Mouse (Mus musculus) ES-CJ7 (cell line): ENCODE measurements around the gene Iqck.

Experiments used
- DNase-seq: peaks from one replicate; pipeline ENCODE4 v3.0.0; 2011; ENCODE audit warnings: low read depth, low spot score

Gene Iqck

GRCm38 (mm10) chr7:118948677-118949282 lies 93.2 kb downstream of the Iqck start:
- no peak for DNase-seq

DNA sequence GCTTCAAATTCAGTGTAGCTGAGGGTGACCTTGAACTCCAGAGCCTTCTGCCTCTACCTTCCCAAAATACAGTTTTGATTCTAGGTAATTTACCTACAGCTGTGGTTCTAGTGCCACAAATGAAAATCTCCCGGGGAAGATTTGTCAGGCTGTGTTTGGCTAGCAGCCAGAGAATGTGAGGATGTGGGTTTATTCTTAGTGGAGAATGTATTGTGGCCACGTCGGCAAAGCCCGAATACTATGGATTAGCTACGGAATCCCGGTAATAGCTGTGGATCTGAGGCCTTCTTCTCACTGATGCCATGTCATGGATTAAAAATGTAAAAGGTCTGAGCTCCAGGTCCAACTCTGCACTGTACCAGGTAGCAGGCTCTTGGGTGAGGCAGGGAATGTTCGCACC lies 94.2 kb downstream of the Iqck start:
- no peak for DNase-seq

DNA sequence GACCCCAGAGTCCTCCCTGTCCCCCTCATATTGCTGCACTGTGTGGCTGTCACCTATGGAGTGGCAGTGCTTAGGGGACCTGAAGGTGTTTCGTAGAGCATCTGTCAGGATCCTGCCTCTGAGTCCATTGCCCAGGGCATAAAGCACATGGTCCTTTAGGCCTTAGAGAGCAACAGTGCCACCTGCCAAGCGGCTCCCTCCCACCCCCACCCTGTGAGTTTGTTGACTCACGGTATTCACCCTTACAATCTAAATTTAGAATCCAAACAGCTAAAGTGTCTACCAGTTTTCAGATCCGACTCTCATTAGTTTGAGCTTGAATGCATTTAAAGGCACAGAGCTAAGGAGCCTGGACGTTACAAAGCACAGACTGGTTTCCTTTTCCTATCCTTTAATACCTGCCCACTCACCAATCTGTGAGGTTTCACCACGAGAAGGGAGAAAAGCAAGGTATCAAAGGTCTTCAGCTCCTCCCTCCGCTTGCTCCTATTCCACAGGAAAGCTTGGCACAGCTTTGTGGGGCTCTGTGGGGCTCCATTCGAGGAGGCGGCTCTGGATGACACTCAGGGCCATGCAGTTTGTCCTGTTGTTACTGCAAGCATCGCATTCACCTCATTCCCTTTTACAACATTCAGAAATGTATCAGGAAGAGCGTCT lies 98.2 kb downstream of the Iqck start:
- no peak for DNase-seq

DNA sequence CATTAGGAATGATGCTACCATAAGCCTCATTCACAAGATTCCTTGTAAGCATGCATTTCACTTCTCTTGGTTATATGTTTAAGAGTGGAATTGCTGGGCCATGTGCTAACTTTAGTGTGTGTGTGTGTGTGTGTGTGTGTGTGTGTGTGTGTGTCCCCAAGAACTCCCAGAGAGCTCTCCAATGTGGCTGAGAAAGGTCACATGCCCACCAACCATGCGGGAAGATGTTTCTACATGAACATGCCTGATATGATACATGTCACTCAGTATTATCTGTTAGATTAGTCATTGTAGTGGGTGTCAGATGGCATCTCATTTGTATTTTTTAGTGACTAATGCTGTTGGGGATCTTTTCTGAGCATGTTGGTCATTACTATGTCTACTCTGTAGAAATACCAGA lies 99.4 kb downstream of the Iqck start:
- no peak for DNase-seq

DNA sequence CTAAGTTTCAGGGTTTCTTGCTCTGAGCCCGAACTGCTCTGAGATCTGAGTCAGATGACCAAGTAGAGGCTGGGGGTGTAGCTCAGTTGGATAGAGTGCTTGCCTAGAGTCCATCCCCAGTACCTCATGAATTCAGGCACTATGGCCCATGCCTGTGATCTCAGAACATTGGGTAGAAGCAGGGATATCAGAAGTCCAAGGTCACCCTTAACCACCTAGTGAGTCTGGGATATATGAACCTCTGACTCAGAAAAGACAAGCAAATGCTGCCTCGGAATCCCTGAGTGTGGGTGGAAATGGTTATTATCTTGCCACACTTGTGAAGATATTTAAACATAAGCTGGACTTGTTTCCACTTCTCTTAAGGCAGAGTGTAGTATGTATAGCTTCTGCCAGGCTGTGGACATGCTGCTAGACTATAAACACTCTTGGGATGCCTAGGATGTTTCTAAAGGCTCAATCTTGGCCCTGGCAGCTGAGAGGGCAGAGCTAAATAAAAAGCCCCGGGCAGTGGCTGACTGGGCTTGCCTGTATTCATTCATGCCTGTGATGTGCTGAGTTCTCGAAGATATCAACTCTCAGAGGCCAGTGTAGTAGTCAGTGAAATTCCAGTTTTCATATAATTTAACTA lies 101.2 kb downstream of the Iqck start:
- no peak for DNase-seq

DNA sequence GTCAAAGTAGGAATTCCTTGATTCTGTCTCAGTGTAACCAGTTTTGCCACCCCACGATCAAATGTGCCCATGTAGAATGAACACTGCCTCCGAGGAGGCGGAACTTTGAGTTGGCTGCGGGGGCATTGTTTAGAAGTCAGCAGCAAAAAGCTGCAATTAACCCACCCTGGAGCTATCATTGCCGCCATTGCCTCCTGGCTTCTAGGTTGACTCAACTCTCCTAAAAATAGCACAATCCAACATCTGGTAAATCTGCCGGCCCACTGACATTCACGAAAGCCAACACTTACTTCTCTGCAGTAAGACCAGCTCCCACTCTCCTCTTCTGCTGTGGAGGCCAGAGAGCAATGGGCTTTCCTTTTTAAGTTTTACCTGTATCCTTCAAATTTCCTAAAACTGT lies 103.7 kb downstream of the Iqck start:
- no peak for DNase-seq

DNA sequence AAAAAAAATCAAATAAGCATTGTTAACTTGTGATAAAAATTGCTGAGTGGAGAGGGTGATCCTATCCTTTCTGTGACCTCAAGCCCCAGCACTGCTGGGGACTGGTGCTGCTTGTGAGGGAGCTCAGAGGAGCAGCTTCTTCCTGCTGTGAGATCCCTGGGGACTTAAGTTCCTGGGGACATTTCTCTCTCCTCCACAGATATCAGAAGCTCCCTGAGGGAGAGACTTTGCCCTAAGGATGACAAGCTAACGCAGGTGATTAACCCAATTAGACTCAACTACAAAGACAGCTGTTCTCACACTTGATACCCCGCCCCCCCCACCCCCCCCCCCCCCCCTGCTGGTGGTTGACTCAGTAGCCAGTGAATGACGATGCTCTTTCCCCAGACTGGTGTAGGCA lies 109.2 kb downstream of the Iqck start:
- no peak for DNase-seq

- DNase-seq, result no peak
Observed at GRCm38 (mm10) chr7:118965198-118965597, 109.6 kb downstream of the Iqck start.

DNA sequence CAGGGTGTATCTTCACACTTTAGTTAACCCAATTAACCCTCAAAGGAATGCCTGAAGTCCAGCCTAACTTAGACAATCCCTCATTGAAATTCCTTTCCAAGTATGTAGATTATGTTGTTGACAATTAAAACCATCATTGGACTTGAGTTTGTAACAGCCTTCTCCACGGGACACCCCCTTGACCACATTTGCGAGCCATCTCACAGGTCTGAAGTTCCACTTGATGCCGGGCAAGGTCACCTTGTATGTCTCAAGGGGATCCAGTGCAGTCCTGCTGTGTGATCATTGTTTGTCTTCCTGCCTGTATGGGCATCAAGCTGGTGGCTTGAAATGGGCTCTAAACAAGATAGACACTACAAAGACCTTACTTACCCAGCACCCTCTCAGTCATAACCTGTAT lies 113.3 kb downstream of the Iqck start:
- DNase-seq, result peak; percentile 23

DNA sequence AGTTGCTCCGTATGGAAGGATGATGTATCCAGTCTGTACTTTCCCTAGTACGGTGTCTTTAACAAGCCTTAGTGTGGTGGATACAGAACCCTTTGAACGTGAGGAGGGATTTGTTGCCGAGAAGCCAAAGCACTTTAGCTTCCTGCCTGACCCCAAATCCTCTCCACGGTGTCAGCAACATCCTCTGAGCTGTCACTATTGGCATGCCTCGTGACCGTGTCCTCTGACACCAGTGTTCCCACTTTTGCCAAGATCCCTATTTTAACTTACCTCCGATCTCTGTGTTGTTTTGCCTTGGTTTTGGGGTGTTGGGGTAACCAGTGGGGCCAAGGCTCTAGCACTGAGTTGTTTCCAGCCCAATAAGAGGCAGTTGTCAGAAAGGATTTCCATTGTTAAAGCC lies 115.9 kb downstream of the Iqck start:
- DNase-seq, result no peak

DNA sequence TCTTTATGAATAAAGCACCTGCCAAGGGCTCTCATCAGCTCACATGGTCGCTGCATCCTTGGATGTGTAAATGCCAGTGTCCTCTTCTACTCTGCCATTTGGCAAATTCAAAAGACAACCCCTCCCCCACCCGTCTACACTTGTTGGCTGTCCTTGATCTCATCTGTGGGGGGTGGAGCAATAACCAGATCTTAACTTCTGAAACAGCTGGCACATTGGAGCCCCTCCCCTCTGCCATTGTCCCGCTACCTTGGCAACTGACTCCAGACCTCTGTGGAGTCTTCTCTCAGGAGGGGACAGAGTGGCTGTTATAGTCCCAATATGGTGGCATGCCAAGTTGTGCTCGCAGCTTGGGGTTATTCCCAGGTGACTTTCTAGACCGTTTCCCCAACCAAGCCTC lies 116.8 kb downstream of the Iqck start:
- peak; percentile 29 for DNase-seq

DNA sequence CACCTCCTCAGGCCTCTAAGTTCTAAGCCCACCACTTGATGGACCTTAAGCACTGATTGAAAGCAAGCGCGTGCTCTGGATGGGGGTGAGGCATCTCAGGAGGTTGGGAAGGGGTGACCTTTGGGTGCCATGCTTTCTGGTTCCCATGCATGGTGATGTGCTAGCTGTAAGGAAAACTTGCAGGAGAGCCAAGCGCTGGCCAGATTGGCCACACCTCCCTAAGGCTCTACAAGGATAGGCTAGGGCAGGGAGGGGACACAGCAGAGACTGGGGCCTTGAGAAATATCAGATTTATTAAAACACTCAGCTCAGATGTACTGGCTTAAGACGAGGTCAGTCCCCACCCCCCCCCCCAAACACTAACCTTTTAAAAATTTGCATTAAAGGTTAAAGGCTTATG lies 117.8 kb downstream of the Iqck start:
- DNase-seq, result no peak

DNA sequence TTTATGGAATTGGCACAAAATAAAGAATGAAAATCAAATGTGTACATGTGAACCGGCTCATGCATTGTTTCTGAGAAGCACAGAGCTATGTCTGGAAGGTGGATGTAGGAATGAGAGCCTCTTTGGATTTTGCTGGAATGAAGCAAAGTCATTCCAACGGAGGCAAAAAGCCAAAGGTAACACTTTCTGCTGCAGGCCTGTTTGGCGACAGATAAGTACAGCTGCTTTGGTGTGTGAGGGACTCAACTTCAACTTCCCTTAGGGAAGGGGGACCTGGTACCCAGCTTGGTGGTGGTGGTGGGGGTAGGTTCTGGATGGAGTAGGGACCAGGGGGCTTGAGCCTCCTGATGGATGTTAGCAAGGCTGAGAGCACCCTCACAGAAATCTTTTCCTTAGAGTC lies 120.3 kb downstream of the Iqck start:
- no peak for DNase-seq

GRCm38 (mm10) chr7:118976414-118977166 lies 121.0 kb downstream of the Iqck start:
- DNase-seq, result peak; percentile 23

- no peak for DNase-seq
Observed at GRCm38 (mm10) chr7:118977167-118977543, 121.6 kb downstream of the Iqck start.

DNA sequence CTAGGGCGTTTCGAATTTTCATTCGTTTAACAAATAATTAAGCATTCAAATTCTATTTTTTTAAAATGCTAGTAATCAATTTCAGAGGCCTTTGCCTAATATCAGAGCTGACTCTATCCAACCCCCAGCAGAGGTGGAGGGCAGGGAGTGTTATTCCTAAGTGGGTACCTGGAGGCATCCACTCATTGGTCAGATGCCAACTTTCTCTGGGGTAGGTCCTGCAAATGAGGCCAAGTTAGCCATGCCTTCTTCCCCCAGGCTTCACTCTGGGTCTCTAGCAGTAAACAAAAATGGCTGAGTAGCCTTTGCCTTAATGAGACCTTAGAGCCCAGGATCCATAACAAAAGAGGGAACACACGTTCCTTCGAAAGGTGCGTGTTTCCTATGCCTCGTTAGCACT lies 123.6 kb downstream of the Iqck start:
- DNase-seq, result no peak

GRCm38 (mm10) chr7:118979708-118980107 lies 124.2 kb downstream of the Iqck start:
- DNase-seq, result no peak

DNA sequence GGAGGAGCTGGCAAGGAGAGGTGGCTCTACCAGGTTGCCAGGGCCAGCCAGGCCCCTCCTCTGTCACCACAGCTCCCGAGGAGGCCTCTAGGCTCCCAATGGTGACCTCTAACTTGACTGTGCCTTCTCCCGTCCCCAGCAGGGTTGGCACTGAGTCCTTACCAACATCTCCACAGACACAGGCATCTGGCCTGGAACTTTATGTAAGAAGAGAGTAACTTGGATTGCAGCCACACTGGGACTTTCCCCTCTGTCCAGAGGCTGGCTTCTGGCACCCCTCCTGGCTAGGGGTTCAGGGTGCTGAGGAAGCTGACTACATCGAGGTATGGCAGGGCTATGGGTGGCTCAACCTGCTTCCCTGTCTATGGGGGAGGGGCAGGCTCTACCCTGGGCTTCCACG lies 125.8 kb downstream of the Iqck start:
- DNase-seq, result no peak

DNA sequence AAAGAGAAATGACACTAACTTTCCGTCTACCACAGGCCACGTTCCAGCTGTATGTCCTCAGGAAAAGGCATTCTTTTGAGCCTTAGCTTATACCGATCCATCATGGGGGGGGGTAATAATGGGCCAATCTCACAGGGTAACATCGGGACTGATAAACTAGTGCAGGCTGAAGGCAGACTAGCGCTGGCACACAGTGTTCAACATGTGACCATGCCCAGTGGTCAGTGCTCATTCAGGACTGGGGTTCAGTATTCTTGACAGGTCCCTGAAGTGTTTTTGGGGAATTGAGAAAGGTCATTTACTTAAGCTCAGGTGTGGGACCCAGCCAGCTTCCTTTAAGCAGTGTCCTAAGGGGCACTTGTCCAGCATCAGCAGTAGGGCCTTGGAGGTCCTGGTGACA lies 126.3 kb downstream of the Iqck start:
- no peak for DNase-seq

DNA sequence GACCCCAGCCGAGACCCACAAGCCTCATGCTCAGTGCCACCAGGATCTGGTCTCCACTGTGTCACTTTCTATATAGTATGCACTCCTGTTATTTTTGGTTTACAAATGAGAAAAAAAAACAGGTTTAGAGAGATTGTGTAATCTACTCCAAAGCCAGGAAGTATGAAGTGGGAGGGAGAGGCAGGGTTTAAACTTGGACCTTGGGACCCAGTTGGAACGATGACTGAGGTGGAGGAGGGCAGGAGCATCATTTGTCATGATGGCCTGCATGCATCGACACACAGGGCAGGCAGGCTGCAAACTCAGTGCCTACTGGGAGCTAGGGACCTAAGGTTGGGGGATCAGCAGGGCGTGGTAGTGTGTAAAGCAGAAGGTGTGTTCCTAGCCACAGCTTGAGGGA lies 127.0 kb downstream of the Iqck start:
- DNase-seq, result no peak

GRCm38 (mm10) chr7:118983961-118984360 lies 128.4 kb downstream of the Iqck start:
- no peak for DNase-seq

DNA sequence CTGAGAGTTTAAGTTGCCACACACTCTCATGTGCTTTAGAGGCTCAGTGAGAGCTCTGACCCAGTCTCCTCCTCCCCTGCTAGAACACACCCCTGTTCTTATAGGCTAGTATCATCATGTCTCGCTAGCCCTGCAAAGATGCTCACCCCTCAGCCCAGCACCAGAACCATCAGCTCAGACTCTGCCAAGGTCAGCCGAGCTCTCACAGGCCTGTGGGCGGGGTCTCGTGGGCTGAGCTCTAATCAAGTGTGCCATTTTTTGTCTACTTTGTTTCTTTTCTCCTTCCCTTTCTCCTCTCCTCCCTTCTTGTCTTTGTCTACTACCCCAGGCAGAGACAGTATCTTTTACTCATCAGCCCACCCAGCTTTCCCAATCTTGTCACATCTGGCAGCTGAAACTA lies 130.2 kb downstream of the Iqck start:
- no peak for DNase-seq

DNA sequence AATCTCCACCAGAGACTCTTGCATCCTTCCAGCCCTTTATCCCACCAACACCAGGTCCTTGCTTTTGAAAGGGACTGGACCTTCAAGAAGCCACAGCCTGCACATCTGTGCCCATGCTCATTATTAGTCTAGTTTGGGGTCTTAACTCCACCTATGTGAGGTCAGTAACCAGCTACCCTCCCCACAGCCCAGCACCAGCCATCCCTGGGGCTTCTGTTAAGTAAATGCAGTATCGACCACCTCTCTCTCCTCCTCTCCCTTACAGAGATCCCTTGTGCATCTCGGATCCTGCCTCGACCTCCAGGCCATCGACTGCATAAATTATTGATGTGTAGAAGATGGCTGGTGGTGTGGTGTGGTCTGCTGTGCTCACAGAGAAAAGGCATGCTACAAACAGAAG lies 130.8 kb downstream of the Iqck start:
- DNase-seq, result no peak
